Mouse (Mus musculus): ENCODE data around the gene Wdr89. TPM values are rescaled to one million over a fixed set of nuclear protein-coding genes. Genes with fewer than 3 reads are reported as not detected.
A peak's percentile ranks its signal among the peaks of the same experiment; 100 is the strongest.

The Wdr89 gene
- polyA plus RNA-seq, 1 experiment from 2014 or later: 9.0 TPM

GRCm38 (mm10) chr12:75663646-75664515 is 5.5 kb downstream of the Wdr89 start:
- WGBS: 39% methylated on average over 12 of the region's 13 CpGs
- H3K9me3 ChIP-seq: no peaks in the 10 kb centered on the region

GRCm38 (mm10) chr12:75662376-75662775 is 7.0 kb downstream of the Wdr89 start:
- no peak for ATAC-seq (ENCODE audit: low FRiP score)
- Histone ChIP-seq H3K36me3 (replicated peaks) (no peaks in the 10 kb centered on the region), H3K9me3 (no peaks in the 10 kb centered on the region), H3K4me1 (peaks cover 5% of the 10 kb centered on the region), H3K4me2 (no peak overlapping the region), H3K9ac (no peak overlapping the region), H3K4me3 (replicated peaks) (no peak overlapping the region), H3K27ac (no peak overlapping the region), H3K27me3 (no peaks in the 10 kb centered on the region)
- WGBS: 96% methylated on average over 1 of the region's 1 CpGs

More at GRCm38 (mm10) chr12:75663646-75664515, 5.5 kb downstream of the Wdr89 start:
- Histone ChIP-seq H3K36me3 (replicated peaks) (no peaks in the 10 kb centered on the region), H3K9ac (no peak overlapping the region), H3K27ac (peak overlapping the region; percentile 56), H3K27me3 (no peaks in the 10 kb centered on the region), H3K4me1 (peaks cover 10% of the 10 kb centered on the region), H3K4me3 (replicated peaks) (no peak overlapping the region), H3K4me2 (no peak overlapping the region)
- no peak for ATAC-seq (ENCODE audit: low FRiP score)

- Histone ChIP-seq H3K4me1 (no peaks in the 10 kb centered on the region), H3K4me2 (no peak overlapping the region), H3K36me3 (replicated peaks) (no peaks in the 10 kb centered on the region), H3K9me3 (no peaks in the 10 kb centered on the region), H3K9ac (no peak overlapping the region), H3K27ac (no peak overlapping the region), H3K4me3 (replicated peaks) (no peak overlapping the region), H3K27me3 (no peaks in the 10 kb centered on the region)
- WGBS: 74% methylated on average over 6 of the region's 6 CpGs
- no peak for ATAC-seq (ENCODE audit: low FRiP score)
Observed at GRCm38 (mm10) chr12:75658403-75658802, 10.9 kb downstream of the Wdr89 start.

- Histone ChIP-seq H3K4me3 (replicated peaks) (no peak overlapping the region), H3K27ac (no peak overlapping the region), H3K4me1 (no peaks in the 10 kb centered on the region), H3K4me2 (no peak overlapping the region), H3K9ac (no peak overlapping the region), H3K36me3 (replicated peaks) (no peaks in the 10 kb centered on the region), H3K27me3 (no peaks in the 10 kb centered on the region), H3K9me3 (no peaks in the 10 kb centered on the region)
- no peak for ATAC-seq (ENCODE audit: low FRiP score)
- WGBS: 32% methylated on average over 3 of the region's 3 CpGs
Observed at GRCm38 (mm10) chr12:75656580-75656979, 12.8 kb downstream of the Wdr89 start.

GRCm38 (mm10) chr12:75654247-75654801 is 15.0 kb downstream of the Wdr89 start:
- ATAC-seq (ENCODE audit: low FRiP score): no peak

GRCm38 (mm10) chr12:75649706-75650093 is 19.6 kb downstream of the Wdr89 start:
- Histone ChIP-seq H3K4me3 (replicated peaks) (no peak overlapping the region), H3K9ac (no peak overlapping the region), H3K27ac (0 out of 2 replicates have a peak overlapping the region, but pooled peaks have one; percentile 61), H3K27me3 (no peaks in the 10 kb centered on the region), H3K4me1 (peaks cover 11% of the 10 kb centered on the region), H3K4me2 (no peak overlapping the region), H3K9me3 (no peaks in the 10 kb centered on the region), H3K36me3 (replicated peaks) (no peaks in the 10 kb centered on the region)
- ATAC-seq (ENCODE audit: low FRiP score): no peak
- 53% methylated on average over 2 of the region's 2 CpGs for WGBS

More at GRCm38 (mm10) chr12:75654247-75654801, 15.0 kb downstream of the Wdr89 start:
- H3K4me3 ChIP-seq (replicated peaks): no peak overlapping the region
- no peak overlapping the region for H3K9ac ChIP-seq
- WGBS: 80% methylated on average over 3 of the region's 3 CpGs
- H3K4me2 ChIP-seq: no peak overlapping the region
- no peaks in the 10 kb centered on the region for H3K36me3 ChIP-seq (replicated peaks)
- peaks cover 5% of the 10 kb centered on the region for H3K4me1 ChIP-seq
- H3K27me3 ChIP-seq: no peaks in the 10 kb centered on the region
- H3K27ac ChIP-seq: no peak overlapping the region
- H3K9me3 ChIP-seq: no peaks in the 10 kb centered on the region

GRCm38 (mm10) chr12:75649058-75649705 is 20.2 kb downstream of the Wdr89 start:
- 51% methylated on average over 12 of the region's 12 CpGs for whole genome bisulfite sequencing
- Histone ChIP-seq H3K4me3 (replicated peaks) (no peak overlapping the region), H3K27ac (peak overlapping the region; percentile 61), H3K27me3 (no peaks in the 10 kb centered on the region), H3K36me3 (replicated peaks) (no peaks in the 10 kb centered on the region), H3K4me2 (no peak overlapping the region), H3K9me3 (no peaks in the 10 kb centered on the region), H3K9ac (no peak overlapping the region), H3K4me1 (peaks cover 11% of the 10 kb centered on the region)
- peak; percentile 83 for ATAC-seq (ENCODE audit: low FRiP score)

GRCm38 (mm10) chr12:75648281-75648680 is 21.1 kb downstream of the Wdr89 start:
- no peak overlapping the region for H3K4me3 ChIP-seq (replicated peaks)
- H3K27me3 ChIP-seq: no peaks in the 10 kb centered on the region
- H3K9ac ChIP-seq: no peak overlapping the region
- no peaks in the 10 kb centered on the region for H3K36me3 ChIP-seq (replicated peaks)
- H3K27ac ChIP-seq: no peak overlapping the region
- 61% methylated on average over 12 of the region's 12 CpGs for WGBS
- ATAC-seq (ENCODE audit: low FRiP score): no peak
- H3K4me1 ChIP-seq: peaks cover 11% of the 10 kb centered on the region
- no peaks in the 10 kb centered on the region for H3K9me3 ChIP-seq
- no peak overlapping the region for H3K4me2 ChIP-seq

- WGBS: 89% methylated on average over 2 of the region's 2 CpGs
- H3K27me3 ChIP-seq: no peaks in the 10 kb centered on the region
- peaks cover 11% of the 10 kb centered on the region for H3K4me1 ChIP-seq
- no peak for ATAC-seq (ENCODE audit: low FRiP score)
- no peaks in the 10 kb centered on the region for H3K9me3 ChIP-seq
- H3K4me3 ChIP-seq (replicated peaks): no peak overlapping the region
- no peak overlapping the region for H3K4me2 ChIP-seq
- H3K36me3 ChIP-seq (replicated peaks): no peaks in the 10 kb centered on the region
- H3K27ac ChIP-seq: no peak overlapping the region
- H3K9ac ChIP-seq: no peak overlapping the region
Observed at GRCm38 (mm10) chr12:75647663-75648062, 21.7 kb downstream of the Wdr89 start.

GRCm38 (mm10) chr12:75645780-75646179 is 23.6 kb downstream of the Wdr89 start:
- no peaks in the 10 kb centered on the region for H3K27me3 ChIP-seq
- no peak for ATAC-seq (ENCODE audit: low FRiP score)
- H3K4me2 ChIP-seq: no peak overlapping the region
- no peaks in the 10 kb centered on the region for H3K36me3 ChIP-seq (replicated peaks)
- no peak overlapping the region for H3K27ac ChIP-seq
- WGBS: 83% methylated on average over 1 of the region's 1 CpGs
- H3K9me3 ChIP-seq: no peaks in the 10 kb centered on the region
- no peak overlapping the region for H3K9ac ChIP-seq
- H3K4me3 ChIP-seq (replicated peaks): no peak overlapping the region
- peaks cover 11% of the 10 kb centered on the region for H3K4me1 ChIP-seq

GRCm38 (mm10) chr12:75641726-75642125 is 27.6 kb downstream of the Wdr89 start:
- Histone ChIP-seq H3K9me3 (no peaks in the 10 kb centered on the region), H3K9ac (no peak overlapping the region)
- WGBS: 94% methylated on average over 1 of the region's 1 CpGs

GRCm38 (mm10) chr12:75638345-75638744 is 31.0 kb downstream of the Wdr89 start:
- 96% methylated on average over 2 of the region's 2 CpGs for WGBS
- no peak for ATAC-seq (ENCODE audit: low FRiP score)
- Histone ChIP-seq H3K36me3 (replicated peaks) (no peaks in the 10 kb centered on the region), H3K9me3 (no peaks in the 10 kb centered on the region), H3K4me2 (no peak overlapping the region), H3K9ac (no peak overlapping the region), H3K4me1 (no peaks in the 10 kb centered on the region), H3K27ac (no peak overlapping the region), H3K27me3 (no peaks in the 10 kb centered on the region), H3K4me3 (replicated peaks) (no peak overlapping the region)

More at GRCm38 (mm10) chr12:75641726-75642125, 27.6 kb downstream of the Wdr89 start:
- no peak for ATAC-seq (ENCODE audit: low FRiP score)
- Histone ChIP-seq H3K27ac (no peak overlapping the region), H3K4me2 (no peak overlapping the region), H3K4me1 (no peaks in the 10 kb centered on the region), H3K36me3 (replicated peaks) (no peaks in the 10 kb centered on the region), H3K4me3 (replicated peaks) (no peak overlapping the region), H3K27me3 (no peaks in the 10 kb centered on the region)

Data from forebrain, embryonic 12.5 days (tissue).